ENCODE assay signal across 22 mouse cellular contexts in genomic region chr9:105876124-105876523, GRCm38 (mm10). TPM values are rescaled to one million over a fixed set of nuclear protein-coding genes. Genes with fewer than 3 reads are reported as not detected.
A peak's percentile ranks its signal among the peaks of the same experiment; 100 is the strongest.
DNase-seq lines count a peak whose midpoint lies in the region; ATAC-seq and TF ChIP-seq lines count a peak whose summit lies in the region.
"Had no signal": no experiment of that assay in that cellular context is flagged by ENCODE, and none has a peak within 500 bp of the region (broad histone marks: within the 10 kb centered on the region; RNA-seq: fewer than 3 reads in every experiment).

No protein-coding gene starts in this region.

- no peak overlapping the region for H3K9ac ChIP-seq in hindbrain, postnatal 0 days (replicated peaks; ENCODE audit: low read length)
- H3K9ac ChIP-seq in neural tube, embryonic 11.5 days (ENCODE audit: low read length), result no peak overlapping the region
- H3K9ac ChIP-seq in forebrain, embryonic 11.5 days (ENCODE audit: low read length), result no peak overlapping the region
- H3K9ac ChIP-seq: embryonic facial prominence, embryonic 13.5 days; heart, embryonic 13.5 days; hindbrain, embryonic 13.5 days had no signal

- WGBS in hindbrain, embryonic 10.5 days, result 84% methylated on average over 4 of the region's 4 CpGs
- 90% methylated on average over 4 of the region's 4 CpGs for WGBS in hindbrain, postnatal 0 days
- WGBS in neural tube, embryonic 11.5 days, result 88% methylated on average over 4 of the region's 4 CpGs
- 90% methylated on average over 4 of the region's 4 CpGs for WGBS in forebrain, embryonic 10.5 days
- WGBS in forebrain, embryonic 11.5 days, result 77% methylated on average over 4 of the region's 4 CpGs

- H3K4me1 ChIP-seq in hindbrain, embryonic 10.5 days (replicated peaks), result no peaks in the 10 kb centered on the region
- no peaks in the 10 kb centered on the region for H3K4me1 ChIP-seq in hindbrain, postnatal 0 days (ENCODE audit: insufficient read depth, low read length)
- no peaks in the 10 kb centered on the region for H3K4me1 ChIP-seq in neural tube, embryonic 11.5 days (ENCODE audit: control insufficient read depth, insufficient read depth, low read length)
- no peaks in the 10 kb centered on the region for H3K4me1 ChIP-seq in forebrain, embryonic 10.5 days
- no peaks in the 10 kb centered on the region for H3K4me1 ChIP-seq in forebrain, embryonic 11.5 days (replicated peaks; ENCODE audit: control insufficient read depth, insufficient read depth, low read length)
- H3K4me1 ChIP-seq: embryonic facial prominence, embryonic 13.5 days; hindbrain, embryonic 13.5 days had no signal

- no peak overlapping the region for H3K27ac ChIP-seq in hindbrain, embryonic 10.5 days
- no peak overlapping the region for H3K27ac ChIP-seq in hindbrain, postnatal 0 days
- H3K27ac ChIP-seq in neural tube, embryonic 11.5 days (ENCODE audit: low read depth, low read length), result no peak overlapping the region
- no peak overlapping the region for H3K27ac ChIP-seq in forebrain, embryonic 10.5 days
- no peak overlapping the region for H3K27ac ChIP-seq in forebrain, embryonic 11.5 days (ENCODE audit: low read depth, low read length)
- H3K27ac ChIP-seq: embryonic facial prominence, embryonic 13.5 days; gastrocnemius, adult 2 months; heart, embryonic 13.5 days; hindbrain, embryonic 13.5 days had no signal

- ATAC-seq in hindbrain, postnatal 0 days, result no peak
- ATAC-seq in neural tube, embryonic 11.5 days (ENCODE audit: insufficient read depth, low FRiP score, low TSS enrichment), result no peak
- ATAC-seq in forebrain, embryonic 11.5 days (replicated peaks; ENCODE audit: low FRiP score), result no peak
- ATAC-seq: forebrain, embryonic 14.5 days; intestine, postnatal 0 days had no signal

- H3K4me3 ChIP-seq in hindbrain, embryonic 10.5 days, result no peak overlapping the region
- no peak overlapping the region for H3K4me3 ChIP-seq in hindbrain, postnatal 0 days (ENCODE audit: low read length)
- no peak overlapping the region for H3K4me3 ChIP-seq in neural tube, embryonic 11.5 days (ENCODE audit: low read depth, low read length)
- no peak overlapping the region for H3K4me3 ChIP-seq in forebrain, embryonic 10.5 days
- no peak overlapping the region for H3K4me3 ChIP-seq in forebrain, embryonic 11.5 days (ENCODE audit: low read depth, low read length)
- H3K4me3 ChIP-seq: embryonic facial prominence, embryonic 13.5 days; gastrocnemius, adult 2 months; heart, embryonic 13.5 days; hindbrain, embryonic 13.5 days had no signal

- no peak for TF ChIP-seq CTCF in hindbrain, postnatal 0 days (IDR thresholded peaks at IDR 0.05; ENCODE audit: low read depth)
- TF ChIP-seq CTCF in brain, embryonic 14.5 days (IDR thresholded peaks at IDR 0.05; ENCODE audit: borderline replicate concordance, extremely low read depth, insufficient read depth, insufficient read length), result no peak

- peak; percentile 22 for DNase-seq in hindbrain, embryonic 10.5 days (ENCODE audit: low spot score)
- DNase-seq in hindbrain, postnatal 0 days (ENCODE audit: low spot score), result no peak
- DNase-seq in neural tube, embryonic 11.5 days (ENCODE audit: low spot score), result peak; percentile 18
- DNase-seq in neural tube, embryonic 10.5 days (ENCODE audit: extremely low spot score, low spot score), result no peak
- peak; percentile 16 for DNase-seq in ES-CJ7 (ENCODE audit: low read depth, low spot score)
- DNase-seq in brain, embryonic 14.5 days (ENCODE audit: low read depth), result peak; percentile 22
- DNase-seq in forebrain, embryonic 10.5 days (ENCODE audit: extremely low spot score, low spot score), result no peak
- no peak for DNase-seq in forebrain, embryonic 11.5 days (ENCODE audit: low spot score)
- DNase-seq: adrenal gland, adult 2 months; adrenal gland, postnatal 25 days; cerebellum, adult 2 months; gastrocnemius, adult 2 months; gastrocnemius, postnatal 25 days; heart, postnatal 36 days had no signal

- H3K4me2 ChIP-seq in hindbrain, postnatal 0 days (ENCODE audit: low read depth, low read length), result no peak overlapping the region
- H3K4me2 ChIP-seq in neural tube, embryonic 11.5 days (ENCODE audit: low read depth), result no peak overlapping the region
- H3K4me2 ChIP-seq in forebrain, embryonic 11.5 days (ENCODE audit: low read depth, low read length, severe bottlenecking), result no peak overlapping the region
- H3K4me2 ChIP-seq: embryonic facial prominence, embryonic 13.5 days; heart, embryonic 13.5 days; hindbrain, embryonic 13.5 days had no signal

- H3K36me3 ChIP-seq in hindbrain, embryonic 10.5 days, result no peaks in the 10 kb centered on the region
- no peaks in the 10 kb centered on the region for H3K36me3 ChIP-seq in hindbrain, postnatal 0 days (ENCODE audit: insufficient read depth, low read length)
- H3K36me3 ChIP-seq in neural tube, embryonic 11.5 days (ENCODE audit: control insufficient read depth, insufficient read depth, low read length), result no peaks in the 10 kb centered on the region
- H3K36me3 ChIP-seq in forebrain, embryonic 10.5 days (replicated peaks), result no peaks in the 10 kb centered on the region
- H3K36me3 ChIP-seq in forebrain, embryonic 11.5 days (ENCODE audit: control insufficient read depth, insufficient read depth, low read length), result no peaks in the 10 kb centered on the region
- H3K36me3 ChIP-seq: embryonic facial prominence, embryonic 13.5 days; heart, embryonic 13.5 days; hindbrain, embryonic 13.5 days had no signal

- TF ChIP-seq POLR2A in brain, embryonic 14.5 days (IDR thresholded peaks at IDR 0.05; ENCODE audit: borderline replicate concordance, extremely low read depth, insufficient read depth, insufficient read length, poor library complexity, severe bottlenecking), result no peak

- no peaks in the 10 kb centered on the region for H3K27me3 ChIP-seq in hindbrain, embryonic 10.5 days (ENCODE audit: insufficient read depth, poor library complexity, severe bottlenecking)
- no peaks in the 10 kb centered on the region for H3K27me3 ChIP-seq in hindbrain, postnatal 0 days (ENCODE audit: insufficient read depth, low read length)
- H3K27me3 ChIP-seq in neural tube, embryonic 11.5 days (ENCODE audit: control insufficient read depth, insufficient read depth, low read length), result no peaks in the 10 kb centered on the region
- H3K27me3 ChIP-seq in forebrain, embryonic 10.5 days (ENCODE audit: poor library complexity, severe bottlenecking), result no peaks in the 10 kb centered on the region
- no peaks in the 10 kb centered on the region for H3K27me3 ChIP-seq in forebrain, embryonic 11.5 days (ENCODE audit: control insufficient read depth, insufficient read depth, low read length)
- H3K27me3 ChIP-seq: embryonic facial prominence, embryonic 13.5 days; heart, embryonic 13.5 days; hindbrain, embryonic 13.5 days had no signal

- H3K9me3 ChIP-seq in hindbrain, embryonic 10.5 days, result no peaks in the 10 kb centered on the region
- no peaks in the 10 kb centered on the region for H3K9me3 ChIP-seq in hindbrain, postnatal 0 days (ENCODE audit: low read length)
- H3K9me3 ChIP-seq in neural tube, embryonic 11.5 days (ENCODE audit: control insufficient read depth, low read length), result no peaks in the 10 kb centered on the region
- no peaks in the 10 kb centered on the region for H3K9me3 ChIP-seq in forebrain, embryonic 10.5 days
- H3K9me3 ChIP-seq in forebrain, embryonic 11.5 days (ENCODE audit: control insufficient read depth, low read length), result no peaks in the 10 kb centered on the region
- H3K9me3 ChIP-seq: embryonic facial prominence, embryonic 13.5 days; heart, embryonic 13.5 days; hindbrain, embryonic 13.5 days had no signal

RNA-seq across cellular contexts. Expression of gene Col6a6, which starts 48.2 kb away (rescaled TPM):
- 0.02 and 0.09 TPM in 2 replicates for polyA plus RNA-seq in hindbrain, embryonic 10.5 days (2016; fragmentation: Nextera tagmentation; extraction: Ambion mirVana)
- 0.31 and 0.54 TPM in 2 replicates for total RNA-seq in hindbrain, postnatal 0 days (2014; rRNA removed)
- polyA plus RNA-seq in hindbrain, postnatal 0 days (2015; fragmentation: Nextera tagmentation; extraction: Ambion mirVana), result 0.23 and 0.24 TPM in 2 replicates
- 0.13 and 0.20 TPM in 2 replicates for polyA plus RNA-seq in neural tube, embryonic 11.5 days (2014; fragmentation: Nextera tagmentation; extraction: Ambion mirVana)
- polyA plus RNA-seq in brain, embryonic 14.5 days (2012; rRNA removed), result 0.26 and 0.38 TPM in 2 replicates
- polyA plus RNA-seq in forebrain, embryonic 10.5 days (2016; fragmentation: Nextera tagmentation; extraction: Ambion mirVana), result 0.02 TPM in 2 replicates
- polyA plus RNA-seq in forebrain, embryonic 11.5 days (2014; fragmentation: Nextera tagmentation; extraction: Ambion mirVana), result 0.09 TPM in 1 of 2 replicates, not detected in the other
- total RNA-seq: granulocyte monocyte progenitor cell, adult 5-6 weeks; MEL had no signal
- polyA plus RNA-seq: C2C12; forebrain, embryonic 14.5 days had no signal

Comparison
In these comparisons a context has a peak if more than half of its experiments do, and no peak if none do; other contexts are left out.
1. DNase-seq: peak in hindbrain, embryonic 10.5 days (single experiment), neural tube, embryonic 11.5 days (single experiment), ES-CJ7 (single experiment) and brain, embryonic 14.5 days (single experiment); none in hindbrain, postnatal 0 days (single experiment), neural tube, embryonic 10.5 days (single experiment), forebrain, embryonic 10.5 days (single experiment) and forebrain, embryonic 11.5 days (single experiment).